Mouse (Mus musculus) neural tube, embryonic 10.5 days (tissue): ENCODE measurements around the gene Mboat2.

Experiments used
- DNase-seq: peaks from one replicate; pipeline ENCODE4 v3.0.0-alpha.2; 2017; ENCODE audit warnings: low spot score; ENCODE audit errors: extremely low spot score

Gene Mboat2

DNA sequence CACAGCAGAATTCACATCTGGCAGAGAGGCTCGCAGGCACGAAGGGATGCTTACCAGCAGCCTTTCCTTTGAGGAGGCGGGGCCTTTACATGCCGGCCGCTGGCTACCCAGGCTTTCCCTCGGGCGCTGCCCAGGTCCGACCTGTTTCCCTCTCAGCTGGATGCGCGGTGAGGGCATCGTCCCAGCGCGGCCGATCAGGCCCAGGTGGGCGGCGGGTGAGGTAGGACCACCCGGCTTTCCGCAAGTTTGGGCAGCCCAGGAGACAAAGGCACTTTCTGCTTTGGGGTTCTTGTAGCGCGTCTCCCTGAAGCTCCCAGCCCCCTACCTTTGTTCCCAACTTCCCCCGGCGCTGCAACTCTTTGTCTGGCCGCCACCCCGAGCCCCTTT, at the start of gene Mboat2:
Gene Mboat2 (plus strand): TSS at position 114 of the 387 bp plus-strand sequence.
- DNase-seq, result peak; percentile 96

- DNase-seq, result no peak
Observed at GRCm38 (mm10) chr12:24783735-24784134, 46.9 kb upstream of the Mboat2 start.

DNA sequence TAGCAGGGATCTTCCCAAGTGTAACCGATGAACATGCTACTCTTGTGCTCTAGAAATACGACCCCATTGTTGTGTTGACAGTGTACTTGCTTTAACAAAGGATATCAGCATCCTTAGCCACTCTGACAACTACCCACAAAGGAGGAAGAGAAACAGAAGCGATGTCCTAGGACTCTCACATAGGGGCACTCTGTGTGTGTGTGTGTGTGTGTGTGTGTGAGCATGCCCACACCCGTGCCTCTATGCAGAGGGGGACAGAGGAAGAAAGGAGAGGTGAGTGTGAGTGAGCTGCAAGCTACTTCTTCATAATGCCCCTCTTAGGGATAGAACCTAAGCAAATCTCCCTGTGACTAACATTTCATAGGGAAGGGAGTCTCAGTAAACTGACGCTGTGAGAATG, 44.8 kb upstream of the Mboat2 start:
- no peak for DNase-seq

DNA sequence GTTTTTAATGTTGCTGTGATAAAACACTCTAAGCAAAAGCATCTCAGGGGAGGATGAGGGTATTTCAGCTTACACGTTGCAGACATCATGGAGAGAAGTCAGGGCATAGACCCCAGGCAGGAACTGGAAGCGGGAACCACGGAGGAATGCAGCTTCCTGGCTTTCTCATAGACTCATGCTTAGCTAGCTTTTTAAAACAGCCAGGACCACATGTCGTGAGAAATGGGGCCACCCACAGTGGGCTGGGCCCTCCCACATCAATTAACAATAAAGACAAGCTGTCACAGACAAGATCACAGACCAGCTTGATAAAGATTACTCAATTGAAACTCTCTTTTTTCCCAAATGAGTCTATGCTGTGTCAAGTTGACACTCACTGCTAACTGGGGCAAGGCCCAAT, 44.4 kb upstream of the Mboat2 start:
- DNase-seq, result no peak

DNA sequence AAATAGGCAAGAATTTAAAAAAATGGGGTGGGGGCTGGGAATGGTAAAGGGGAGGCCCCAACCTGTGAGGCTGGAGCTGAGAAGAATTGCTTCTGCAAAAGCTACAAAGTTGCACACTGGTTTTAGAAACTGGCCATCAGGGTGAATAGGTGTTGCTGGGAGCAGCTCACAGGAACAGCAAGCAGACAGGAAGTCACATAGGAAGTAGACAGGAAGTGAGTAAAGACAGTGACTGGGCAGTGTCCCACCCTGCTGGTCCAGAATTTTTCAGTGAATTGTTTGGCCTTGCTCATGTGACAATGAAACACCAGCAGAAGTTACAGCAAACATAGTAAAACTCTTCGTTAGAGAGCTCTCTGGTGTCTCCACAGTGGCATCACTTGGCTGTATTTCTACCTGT, 41.0 kb upstream of the Mboat2 start:
- DNase-seq, result no peak

GRCm38 (mm10) chr12:24811230-24811629, 19.4 kb upstream of the Mboat2 start:
- DNase-seq, result no peak

DNA sequence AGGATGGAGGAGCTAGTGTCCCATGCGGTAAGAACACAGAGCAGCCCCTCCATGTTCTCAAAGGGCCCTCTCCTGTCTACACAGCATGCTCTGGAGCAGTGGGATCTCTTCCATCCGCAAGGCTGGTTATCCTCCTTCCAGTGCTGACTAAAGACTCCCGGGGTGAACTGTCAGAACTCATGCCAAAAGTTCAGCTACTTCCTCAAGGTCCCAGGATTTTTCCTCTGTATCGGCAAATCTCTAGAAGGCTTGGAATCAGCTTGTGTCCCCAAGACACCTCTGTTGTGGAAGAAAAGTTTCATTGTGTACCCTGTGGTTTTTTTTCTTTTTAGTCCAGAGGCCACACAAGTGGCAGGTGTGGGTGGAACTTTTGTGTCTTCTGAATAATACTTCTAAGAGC, 18.8 kb upstream of the Mboat2 start:
- no peak for DNase-seq

GRCm38 (mm10) chr12:24822831-24823230, 7.8 kb upstream of the Mboat2 start:
- DNase-seq, result no peak

- DNase-seq, result no peak
Observed at GRCm38 (mm10) chr12:24823636-24824354, 6.9 kb upstream of the Mboat2 start.

DNA sequence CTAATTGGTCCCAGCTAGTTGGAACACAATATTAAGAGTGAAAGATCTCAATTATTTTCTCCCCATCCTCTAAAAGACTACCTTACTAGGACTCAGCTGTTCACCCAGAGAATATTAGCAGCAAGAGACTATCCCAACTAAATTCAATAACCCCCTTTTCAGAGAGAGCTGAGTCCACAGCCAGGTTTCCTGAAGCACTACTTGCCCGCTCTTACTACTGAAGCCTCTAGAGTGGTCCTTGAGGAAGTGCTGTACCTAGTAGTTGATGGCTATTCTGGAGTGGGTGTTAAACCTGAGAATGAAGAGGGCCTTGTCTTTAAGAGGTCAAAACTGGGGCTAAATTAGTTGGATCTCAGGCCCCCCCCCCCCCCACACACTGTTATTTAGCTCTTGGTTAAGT, 593 bp upstream of the Mboat2 start:
- DNase-seq, result no peak

- no peak for DNase-seq
Observed at GRCm38 (mm10) chr12:24831153-24831963, 679 bp downstream of the Mboat2 start.

DNA sequence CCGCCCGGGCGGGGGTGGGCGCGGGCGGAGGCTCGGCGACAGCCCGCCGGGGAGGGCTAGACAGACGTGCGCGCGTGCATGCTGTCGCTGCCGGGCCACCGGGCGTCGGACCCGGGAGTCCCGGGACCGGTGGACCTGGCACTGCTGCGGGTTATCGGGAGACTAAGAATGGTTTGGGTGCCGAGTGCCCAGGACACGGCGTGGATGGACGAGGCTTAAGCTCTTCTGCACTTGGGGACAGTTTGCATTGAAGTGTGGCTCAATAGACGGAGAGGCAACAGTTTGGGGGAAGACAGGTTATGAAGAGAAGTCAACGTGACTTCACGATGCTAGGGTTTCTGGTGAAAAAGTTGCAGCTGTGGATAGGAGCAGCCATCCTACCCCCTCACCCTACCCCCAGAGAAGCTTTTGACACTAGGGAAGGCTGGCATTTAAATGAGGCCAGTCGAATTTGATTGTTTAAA, 1.3 kb downstream of the Mboat2 start:
- DNase-seq, result no peak

- DNase-seq, result no peak
Observed at GRCm38 (mm10) chr12:24832438-24832837, 1.8 kb downstream of the Mboat2 start.

DNA sequence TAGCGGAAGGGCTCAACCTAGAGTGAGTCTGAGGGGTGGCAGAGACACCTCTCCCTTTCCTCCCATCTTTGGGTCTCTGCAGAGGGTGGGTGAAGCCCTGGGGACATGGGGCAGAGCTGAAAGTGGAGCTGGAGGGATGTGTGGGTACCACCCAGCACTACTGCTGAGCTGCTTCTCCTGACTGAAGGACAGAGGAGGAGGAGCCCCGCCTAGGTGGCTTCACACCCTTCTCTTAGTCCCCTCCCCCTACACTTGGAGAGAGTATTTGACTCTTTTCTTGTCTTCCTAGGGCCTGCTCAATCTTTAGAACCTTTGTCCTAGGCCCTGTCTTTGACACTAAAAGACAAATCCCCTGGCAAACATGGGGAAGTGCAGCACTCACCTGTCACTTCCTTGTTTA, 7.3 kb downstream of the Mboat2 start:
- no peak for DNase-seq

GRCm38 (mm10) chr12:24841115-24841879, 10.6 kb downstream of the Mboat2 start:
- peak; percentile 35 for DNase-seq

DNA sequence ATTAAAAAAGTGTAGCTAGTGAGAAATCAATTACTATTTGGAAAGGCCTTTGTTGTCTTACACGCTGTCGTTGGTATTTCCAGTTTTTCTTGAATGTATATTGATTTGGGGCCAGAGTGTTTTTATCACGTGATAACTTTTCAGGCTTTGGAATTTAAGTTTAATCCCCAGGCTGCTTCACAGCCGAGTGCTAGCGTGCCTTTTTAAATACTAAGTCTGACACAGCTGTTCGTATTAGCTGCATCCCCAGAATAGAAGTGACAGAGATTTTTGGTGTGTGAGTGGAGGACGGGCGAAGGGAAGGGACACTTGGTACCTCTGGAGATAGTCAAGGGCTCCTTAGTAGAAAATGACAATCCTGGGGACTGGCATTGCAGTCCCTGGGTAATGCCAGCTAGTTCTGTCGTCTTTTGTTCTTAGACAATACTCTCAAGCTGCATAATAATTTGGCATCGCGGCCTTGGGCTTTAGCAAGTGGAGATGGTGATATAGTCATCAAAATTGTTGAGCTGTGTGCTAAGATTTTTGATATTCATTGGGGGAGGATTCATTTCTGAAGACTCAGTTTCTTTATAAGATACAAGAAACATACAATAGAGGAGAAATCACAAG, 11.7 kb downstream of the Mboat2 start:
- no peak for DNase-seq

- no peak for DNase-seq
Observed at GRCm38 (mm10) chr12:24843395-24844072, 12.9 kb downstream of the Mboat2 start.

- no peak for DNase-seq
Observed at GRCm38 (mm10) chr12:24845344-24845743, 14.7 kb downstream of the Mboat2 start.

- no peak for DNase-seq
Observed at GRCm38 (mm10) chr12:24848107-24848506, 17.4 kb downstream of the Mboat2 start.

DNA sequence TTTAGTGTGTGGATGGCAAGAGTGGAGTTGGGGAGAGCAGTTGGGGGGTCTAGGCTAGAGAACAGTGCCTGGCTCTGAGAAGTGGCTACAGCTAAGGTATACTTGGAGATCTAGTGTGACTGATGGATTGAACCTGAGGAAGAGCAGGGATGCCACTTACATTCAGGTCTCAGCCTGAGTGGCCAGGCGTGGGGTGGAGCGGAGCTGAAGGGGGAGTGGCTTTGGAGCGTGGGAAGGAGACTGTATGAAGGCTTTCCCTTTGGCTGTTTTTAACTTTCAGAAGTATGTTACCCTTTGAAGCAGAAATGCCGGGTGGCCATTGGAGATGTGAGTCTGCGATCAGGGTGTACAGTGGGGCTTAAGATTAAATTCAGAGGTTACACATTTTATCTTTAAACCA, 26.7 kb downstream of the Mboat2 start:
- no peak for DNase-seq

GRCm38 (mm10) chr12:24859357-24859756, 28.7 kb downstream of the Mboat2 start:
- DNase-seq, result no peak
